Mouse (Mus musculus) hindbrain, embryonic 16.5 days (tissue): ENCODE data around the gene Slc35g2. TPM values are rescaled to one million over a fixed set of nuclear protein-coding genes. Genes with fewer than 3 reads are reported as not detected.

Experiments
- ATAC-seq: fragments of 200-750 bp; cut with Nextera tagmentation; 2 replicates; pipeline ENCODE4 v1.8.0; 2017; ENCODE audit warnings: moderate TSS enrichment, moderate library complexity
- H3K27ac ChIP-seq: fragments of 300-500 bp; sonication (generic); 2 replicates; pipeline ENCODE4 v1.5.1; 2014; ENCODE audit warnings: low read depth, mild to moderate bottlenecking, control low read depth, low read length, moderate library complexity
- H3K27me3 ChIP-seq: fragments of 300-500 bp; sonication (generic); replicated peaks from 2 replicates; pipeline ENCODE4 v1.6.1; 2014; ENCODE audit warnings: low read length; ENCODE audit not compliant: control insufficient read depth, insufficient read depth
- H3K36me3 ChIP-seq: fragments of 300-500 bp; sonication (generic); 2 replicates; pipeline ENCODE4 v1.6.1; 2014; ENCODE audit warnings: mild to moderate bottlenecking, low read length, moderate library complexity, mixed read lengths; ENCODE audit not compliant: control insufficient read depth, insufficient read depth
- H3K4me1 ChIP-seq: fragments of 300-500 bp; sonication (generic); 2 replicates; pipeline ENCODE4 v1.6.1; 2014; ENCODE audit warnings: low read depth, low read length; ENCODE audit not compliant: control insufficient read depth, insufficient read depth
- H3K4me2 ChIP-seq: fragments of 300-500 bp; sonication (generic); 2 replicates; pipeline ENCODE4 v1.6.1; 2014; ENCODE audit warnings: mild to moderate bottlenecking, low read length, control low read depth, moderate library complexity
- H3K4me3 ChIP-seq: fragments of 300-500 bp; sonication (generic); 2 replicates; pipeline ENCODE4 v1.5.1; 2014; ENCODE audit warnings: mild to moderate bottlenecking, low read length, control low read depth, moderate library complexity
- H3K9ac ChIP-seq: fragments of 300-500 bp; sonication (generic); 2 replicates; pipeline ENCODE4 v1.6.1; 2014; ENCODE audit warnings: low read depth, mild to moderate bottlenecking, control low read depth, low read length, moderate library complexity
- H3K9me3 ChIP-seq: fragments of 300-500 bp; sonication (generic); 2 replicates; pipeline ENCODE4 v1.6.1; 2014; ENCODE audit warnings: mild to moderate bottlenecking, low read length, moderate library complexity; ENCODE audit not compliant: control insufficient read depth
- WGBS: fragments of 180-500 bp; shearing (Covaris S2); extraction: QIAGEN DNeasy Blood & Tissue Kit; methylation state at CpG from one replicate; pipeline ENCODE4 v1.1.7; 2014; 5-methylcytosine and 5-hydroxymethylcytosine counted together
- polyA plus RNA-seq: library from polyadenylated mRNA; unstranded; fragments of >200 nt; fragmentation: Nextera tagmentation; extraction: Ambion mirVana; gene quantifications from 2 replicates; pipeline ENCODE4 v1.2.1, GENCODE M21; 2015

Gene Slc35g2
- polyA plus RNA-seq, 1 experiment from 2014 or later: 33.0 TPM

DNA sequence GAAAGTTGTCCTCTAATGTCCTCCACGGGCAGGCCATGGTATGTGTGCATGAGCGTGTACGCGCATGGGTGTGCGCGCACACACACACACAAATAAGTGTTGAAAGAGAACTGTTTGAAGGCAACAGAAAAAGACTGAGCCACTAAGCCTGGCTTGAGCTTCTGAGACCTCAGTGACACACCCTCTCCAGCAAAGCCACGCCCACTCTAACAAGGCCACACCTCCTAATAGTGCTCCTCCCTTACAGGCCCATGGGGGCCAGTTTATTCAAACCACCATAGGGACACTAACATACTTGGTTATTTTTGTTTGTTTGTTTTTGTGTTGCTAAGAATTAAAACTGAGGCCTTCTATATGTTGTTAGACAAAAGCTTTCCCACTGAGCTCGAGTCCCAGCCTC lies 25.4 kb upstream of the Slc35g2 start:
- H3K4me1 ChIP-seq: no peaks in the 10 kb centered on the region
- H3K4me2 ChIP-seq: no peak overlapping the region
- WGBS: 90% methylated on average over 8 of the region's 8 CpGs
- no peak overlapping the region for H3K4me3 ChIP-seq
- no peak overlapping the region for H3K27ac ChIP-seq
- H3K27me3 ChIP-seq: no peaks in the 10 kb centered on the region
- 0 out of 2 replicates have a peak, but pooled peaks cover 2% of the 10 kb centered on the region for H3K9me3 ChIP-seq
- ATAC-seq: no peak
- no peak overlapping the region for H3K9ac ChIP-seq
- no peaks in the 10 kb centered on the region for H3K36me3 ChIP-seq

DNA sequence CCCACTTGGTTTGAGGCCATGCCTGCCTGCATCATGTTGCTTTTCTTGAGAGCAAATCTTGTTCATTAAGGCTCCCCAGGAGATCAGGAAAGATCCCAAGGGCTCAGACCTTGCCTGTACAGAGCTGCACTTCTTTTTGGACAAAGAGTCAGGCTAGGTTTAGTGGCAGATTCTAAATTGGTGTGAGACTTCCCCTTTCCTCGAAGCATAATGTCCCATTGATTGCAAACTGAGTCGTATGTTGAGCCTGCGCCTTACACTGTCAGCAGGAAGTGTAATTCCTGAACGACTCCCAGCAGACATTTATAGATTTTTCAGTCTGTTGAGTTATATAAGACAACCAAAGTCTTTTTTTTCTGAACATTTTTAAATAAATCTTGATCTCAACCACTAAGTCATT lies 19.6 kb upstream of the Slc35g2 start:
- ATAC-seq: no peak
- no peak overlapping the region for H3K27ac ChIP-seq
- H3K36me3 ChIP-seq: no peaks in the 10 kb centered on the region
- 65% methylated on average over 4 of the region's 4 CpGs for WGBS
- no peak overlapping the region for H3K4me2 ChIP-seq
- H3K4me3 ChIP-seq: no peak overlapping the region
- no peaks in the 10 kb centered on the region for H3K9me3 ChIP-seq
- H3K27me3 ChIP-seq: no peaks in the 10 kb centered on the region
- no peaks in the 10 kb centered on the region for H3K4me1 ChIP-seq
- no peak overlapping the region for H3K9ac ChIP-seq

DNA sequence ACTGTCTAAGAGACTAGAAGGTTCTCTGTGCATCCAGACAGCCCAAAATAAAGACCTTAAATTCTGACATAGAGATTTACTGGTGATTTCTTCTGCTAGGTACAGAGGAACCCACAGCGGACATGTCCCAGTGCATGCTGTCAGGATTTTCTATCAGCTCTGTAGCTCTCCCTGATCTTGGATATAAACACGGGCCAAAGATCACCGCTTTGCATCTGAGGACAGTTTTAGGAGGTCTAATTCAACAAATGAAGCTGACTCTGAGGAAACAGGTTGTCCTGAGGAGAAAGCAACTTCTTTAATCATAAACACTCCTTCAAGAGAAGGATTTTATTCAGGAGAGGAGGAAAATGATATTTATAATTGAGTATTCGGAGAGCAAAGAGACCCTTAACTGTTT lies 13.1 kb upstream of the Slc35g2 start:
- 93% methylated on average over 4 of the region's 4 CpGs for whole genome bisulfite sequencing
- H3K4me1 ChIP-seq: peaks cover 10% of the 10 kb centered on the region

DNA sequence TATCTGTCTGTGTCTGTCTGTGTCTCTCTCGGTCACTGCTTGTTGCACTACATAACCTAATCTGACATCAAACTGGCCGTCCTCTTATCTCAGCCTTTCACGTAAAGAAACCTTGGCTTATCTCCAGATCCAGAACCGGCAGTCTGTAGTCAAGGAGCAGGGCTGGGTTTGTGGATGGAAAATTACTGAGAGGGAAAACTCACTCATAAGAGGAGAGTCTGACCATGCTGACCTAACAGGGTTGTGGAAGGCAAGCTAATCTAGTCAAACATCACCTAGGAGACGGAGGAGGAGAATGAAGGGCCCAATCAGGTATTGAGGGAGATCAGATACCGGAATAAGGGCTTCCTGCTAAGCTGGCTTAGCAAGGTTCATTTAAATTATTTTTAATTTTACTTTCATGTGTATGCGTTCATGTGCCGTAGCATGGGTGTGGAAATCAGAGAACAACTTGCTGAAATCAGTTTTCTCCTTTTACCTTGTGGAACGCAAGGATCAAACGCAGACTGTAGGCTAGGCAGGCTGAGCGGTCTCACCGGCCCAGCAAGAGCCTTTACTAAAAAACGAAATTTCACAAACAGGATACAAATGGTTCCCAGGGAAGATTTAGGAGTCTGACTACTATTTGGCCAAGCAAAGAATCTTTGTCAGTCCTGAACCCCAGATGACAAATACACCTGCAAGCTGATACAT lies 12.1 kb upstream of the Slc35g2 start:
- H3K27me3 ChIP-seq: no peaks in the 10 kb centered on the region
- H3K27ac ChIP-seq: no peak overlapping the region
- no peak overlapping the region for H3K9ac ChIP-seq
- H3K4me2 ChIP-seq: no peak overlapping the region
- 54% methylated on average over 13 of the region's 13 CpGs for WGBS
- no peak overlapping the region for H3K4me3 ChIP-seq
- no peaks in the 10 kb centered on the region for H3K9me3 ChIP-seq
- peaks cover 10% of the 10 kb centered on the region for H3K4me1 ChIP-seq
- no peaks in the 10 kb centered on the region for H3K36me3 ChIP-seq
- ATAC-seq: no peak

More for the DNA sequence above, 13.1 kb upstream of the Slc35g2 start:
- Histone ChIP-seq H3K27ac (no peak overlapping the region), H3K9me3 (no peaks in the 10 kb centered on the region), H3K9ac (no peak overlapping the region), H3K4me3 (no peak overlapping the region), H3K27me3 (no peaks in the 10 kb centered on the region), H3K36me3 (no peaks in the 10 kb centered on the region), H3K4me2 (no peak overlapping the region)
- no peak for ATAC-seq

DNA sequence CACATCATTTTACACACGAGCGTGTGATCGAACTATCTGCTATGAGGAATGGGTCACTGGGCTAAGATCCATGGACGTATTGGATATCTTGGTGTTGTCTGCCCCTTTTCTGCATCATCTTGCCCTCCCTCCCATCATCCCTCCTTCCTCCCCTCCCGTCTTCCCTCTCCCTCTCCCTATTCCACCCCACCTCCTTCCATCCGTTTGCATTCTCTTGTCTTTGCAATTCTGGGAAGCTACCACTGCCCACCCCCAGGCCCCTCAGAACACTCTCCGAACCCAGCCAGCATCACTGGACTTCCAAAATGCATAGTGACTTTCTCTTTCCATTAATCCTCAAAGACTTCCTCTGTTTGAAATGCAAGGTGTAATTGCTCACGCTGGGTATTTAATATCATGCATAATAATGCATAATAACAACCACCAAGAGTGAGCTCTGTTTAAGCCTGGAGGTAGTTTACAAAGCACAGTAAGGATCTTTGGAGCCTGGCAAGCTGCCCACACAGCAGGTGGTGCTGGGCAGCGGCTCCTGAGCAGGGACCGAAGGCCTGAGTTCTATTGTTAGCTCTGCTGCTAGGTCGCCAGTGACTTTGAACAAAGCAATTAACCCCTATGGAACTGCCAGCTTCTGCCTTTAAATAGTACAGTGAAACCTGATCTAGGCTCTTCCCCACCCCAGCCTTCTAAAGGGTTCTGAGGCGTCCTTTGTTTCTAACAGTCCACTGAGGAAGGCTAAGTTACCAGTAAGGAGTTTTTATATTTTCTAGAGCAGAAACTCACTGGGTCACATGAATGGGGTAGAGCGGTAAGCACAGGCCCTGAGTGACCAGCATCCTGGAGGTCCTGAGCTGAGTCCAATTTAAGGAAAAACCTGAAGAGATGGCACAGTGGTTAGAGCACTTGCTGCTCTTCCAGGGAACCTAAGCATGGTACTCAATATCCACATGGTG lies 10.9 kb upstream of the Slc35g2 start:
- 31% methylated on average over 13 of the region's 13 CpGs for WGBS
- no peak overlapping the region for H3K9ac ChIP-seq
- H3K27ac ChIP-seq: no peak overlapping the region; the same call in 1 of the 2 replicates
- no peak overlapping the region for H3K4me3 ChIP-seq
- H3K9me3 ChIP-seq: no peaks in the 10 kb centered on the region
- H3K4me2 ChIP-seq: no peak overlapping the region
- peak; percentile 73 for ATAC-seq
- H3K36me3 ChIP-seq: no peaks in the 10 kb centered on the region
- no peaks in the 10 kb centered on the region for H3K27me3 ChIP-seq
- peaks cover 10% of the 10 kb centered on the region for H3K4me1 ChIP-seq

DNA sequence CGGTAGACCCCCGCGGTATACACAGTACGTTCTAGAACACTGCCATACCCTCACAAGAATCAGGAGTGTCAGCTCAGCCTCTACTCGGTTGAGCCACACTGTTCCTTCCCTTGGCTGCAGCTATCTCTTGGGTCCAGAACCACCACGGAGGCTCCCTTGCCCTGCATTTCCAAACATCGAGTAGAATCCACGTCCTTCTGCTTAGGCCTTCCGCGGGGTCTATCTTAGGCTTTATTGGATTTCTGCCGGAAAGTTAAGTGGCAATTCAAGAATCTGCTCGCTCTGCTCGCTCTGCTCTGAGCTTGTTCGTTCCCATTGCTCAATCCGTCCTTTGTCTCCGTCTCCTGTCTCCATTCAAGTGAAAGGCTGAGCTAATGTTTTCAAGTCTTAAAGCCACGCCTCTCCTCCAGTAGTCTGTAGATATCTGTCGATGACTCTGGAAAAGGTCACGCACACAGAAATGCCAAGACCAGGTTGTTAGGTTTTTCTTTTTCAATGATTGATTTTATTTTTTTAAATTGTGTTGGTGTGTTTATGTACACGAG lies 9.4 kb upstream of the Slc35g2 start:
- no peak overlapping the region for H3K27ac ChIP-seq

DNA sequence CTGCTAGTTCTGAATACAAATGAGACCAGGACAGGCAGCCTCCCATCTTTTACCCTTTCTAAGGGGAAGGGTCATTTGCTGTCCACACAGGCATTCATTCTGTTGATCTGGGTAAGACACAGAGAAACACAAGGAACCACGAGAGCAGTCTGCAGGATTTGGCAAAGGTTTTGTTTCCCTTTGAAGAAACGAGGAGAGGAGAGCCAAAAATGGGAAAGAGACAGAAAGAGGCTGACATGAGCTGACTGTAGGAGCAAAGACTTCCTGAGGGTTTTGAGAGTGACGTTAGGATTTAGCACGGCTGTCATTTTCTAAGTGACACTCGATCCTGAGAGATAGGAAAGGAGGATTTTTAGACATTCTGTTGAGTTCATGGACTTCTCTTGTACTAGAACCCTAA lies 3.1 kb upstream of the Slc35g2 start:
- Histone ChIP-seq H3K36me3 (no peaks in the 10 kb centered on the region), H3K4me3 (no peak overlapping the region), H3K9me3 (no peaks in the 10 kb centered on the region), H3K27me3 (no peaks in the 10 kb centered on the region), H3K27ac (no peak overlapping the region), H3K4me1 (peaks cover 8% of the 10 kb centered on the region; the same call in 1 of the 2 replicates), H3K4me2 (no peak overlapping the region), H3K9ac (no peak overlapping the region)
- WGBS: 45% methylated on average over 5 of the region's 5 CpGs
- ATAC-seq: no peak

More for the DNA sequence above, 9.4 kb upstream of the Slc35g2 start:
- H3K27me3 ChIP-seq: no peaks in the 10 kb centered on the region
- H3K4me1 ChIP-seq: peaks cover 10% of the 10 kb centered on the region
- H3K36me3 ChIP-seq: no peaks in the 10 kb centered on the region
- H3K9me3 ChIP-seq: no peaks in the 10 kb centered on the region
- 52% methylated on average over 20 of the region's 20 CpGs for WGBS
- H3K4me3 ChIP-seq: no peak overlapping the region
- no peak for ATAC-seq
- H3K4me2 ChIP-seq: no peak overlapping the region
- no peak overlapping the region for H3K9ac ChIP-seq

DNA sequence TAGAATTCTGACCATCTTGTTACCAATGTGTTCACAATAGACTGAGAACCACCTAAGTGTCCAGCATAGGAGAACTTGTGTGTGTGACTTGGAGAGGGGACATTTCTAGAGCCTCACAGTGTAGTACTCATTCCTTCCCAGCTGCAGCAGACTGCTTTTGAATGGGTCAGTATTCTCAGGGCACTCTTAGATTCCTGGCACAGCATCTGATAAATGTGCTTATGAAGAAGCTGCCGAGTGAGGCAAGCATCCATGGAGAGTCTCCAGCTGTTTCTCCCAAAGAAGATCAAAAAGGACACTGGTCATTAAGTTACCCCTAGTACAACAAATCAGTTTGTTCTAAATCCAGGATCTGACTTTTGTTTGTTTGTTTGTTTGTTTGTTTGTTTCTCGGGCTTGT lies 2.4 kb upstream of the Slc35g2 start:
- no peak overlapping the region for H3K9ac ChIP-seq
- no peak for ATAC-seq
- H3K4me2 ChIP-seq: no peak overlapping the region
- no peaks in the 10 kb centered on the region for H3K9me3 ChIP-seq
- H3K27ac ChIP-seq: no peak overlapping the region
- peaks cover 8% of the 10 kb centered on the region; the same call in 1 of the 2 replicates for H3K4me1 ChIP-seq
- 60% methylated on average over 2 of the region's 2 CpGs for WGBS
- H3K27me3 ChIP-seq: no peaks in the 10 kb centered on the region
- H3K4me3 ChIP-seq: no peak overlapping the region
- no peaks in the 10 kb centered on the region for H3K36me3 ChIP-seq

DNA sequence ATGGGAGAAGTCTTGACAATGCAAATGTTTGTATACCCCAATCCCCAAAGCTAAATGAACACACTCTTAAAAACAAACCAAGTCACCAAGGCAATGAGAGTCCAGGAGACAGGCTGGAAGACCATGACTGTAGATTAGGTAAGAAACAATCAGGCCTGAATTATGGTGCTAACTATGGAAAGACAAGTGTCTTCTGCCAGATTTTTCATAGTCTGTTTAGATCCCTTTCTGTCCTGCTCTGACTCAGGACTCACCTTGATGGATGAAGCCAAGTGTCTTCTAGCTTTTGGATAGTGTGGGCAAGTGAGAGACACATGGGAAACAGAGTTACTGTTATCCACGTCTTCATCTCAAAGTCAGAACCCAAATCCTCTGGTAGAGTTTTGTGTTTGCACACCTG lies 621 bp upstream of the Slc35g2 start:
- peak overlapping the region; percentile 75 for H3K4me3 ChIP-seq
- no peak overlapping the region; the same call in 1 of the 2 replicates for H3K27ac ChIP-seq
- H3K4me2 ChIP-seq: peak overlapping the region; percentile 78
- H3K4me1 ChIP-seq: peaks cover 8% of the 10 kb centered on the region; the same call in 1 of the 2 replicates
- no peaks in the 10 kb centered on the region for H3K9me3 ChIP-seq
- no peak for ATAC-seq
- H3K9ac ChIP-seq: no peak overlapping the region
- WGBS: 77% methylated on average over 1 of the region's 1 CpGs
- no peaks in the 10 kb centered on the region for H3K27me3 ChIP-seq
- H3K36me3 ChIP-seq: no peaks in the 10 kb centered on the region
